Mouse (Mus musculus): ENCODE data around the gene Nup62. TPM values are rescaled to one million over a fixed set of nuclear protein-coding genes. Genes with fewer than 3 reads are reported as not detected.

The Nup62 gene
- polyA plus RNA-seq, 1 experiment from 2014 or later: 81.5 TPM

GRCm38 (mm10) chr7:44864595-44865542 lies 49.0 kb downstream of the Nup62 start:
- H3K4me2 ChIP-seq (ENCODE audit: low read depth, low read length): peak overlapping the region; percentile 20

GRCm38 (mm10) chr7:44866276-44867009 lies 50.6 kb downstream of the Nup62 start:
- Histone ChIP-seq H3K27me3 (ENCODE audit: control insufficient read depth, insufficient read depth, low read length) (no peaks in the 10 kb centered on the region), H3K9me3 (replicated peaks; ENCODE audit: control insufficient read depth, low read length) (no peaks in the 10 kb centered on the region), H3K36me3 (ENCODE audit: control insufficient read depth, insufficient read depth) (peaks cover 26% of the 10 kb centered on the region), H3K9ac (ENCODE audit: low read length) (peak overlapping the region; percentile 60), H3K27ac (ENCODE audit: low read length) (peak overlapping the region; percentile 100), H3K4me2 (ENCODE audit: low read depth, low read length) (peak overlapping the region; percentile 90), H3K4me1 (ENCODE audit: control insufficient read depth, insufficient read depth, low read length) (peaks cover 51% of the 10 kb centered on the region), H3K4me3 (ENCODE audit: low read length) (peak overlapping the region; percentile 94)
- WGBS: 38% methylated on average over 15 of the region's 15 CpGs
- peak; percentile 8 for ATAC-seq (replicated peaks; ENCODE audit: extremely low read depth, insufficient read depth, low FRiP score)

More at GRCm38 (mm10) chr7:44864595-44865542, 49.0 kb downstream of the Nup62 start:
- Histone ChIP-seq H3K4me3 (ENCODE audit: low read length) (no peak overlapping the region), H3K9me3 (replicated peaks; ENCODE audit: control insufficient read depth, low read length) (no peaks in the 10 kb centered on the region), H3K27ac (ENCODE audit: low read length) (peak overlapping the region; percentile 100), H3K27me3 (ENCODE audit: control insufficient read depth, insufficient read depth, low read length) (no peaks in the 10 kb centered on the region), H3K4me1 (ENCODE audit: control insufficient read depth, insufficient read depth, low read length) (peaks cover 46% of the 10 kb centered on the region), H3K36me3 (ENCODE audit: control insufficient read depth, insufficient read depth) (peaks cover 26% of the 10 kb centered on the region), H3K9ac (ENCODE audit: low read length) (peak overlapping the region; percentile 39)
- WGBS: 61% methylated on average over 24 of the region's 24 CpGs
- ATAC-seq (replicated peaks; ENCODE audit: extremely low read depth, insufficient read depth, low FRiP score): no peak

GRCm38 (mm10) chr7:44867010-44867702 lies 51.3 kb downstream of the Nup62 start:
- 54% methylated on average over 19 of the region's 19 CpGs for WGBS
- H3K4me1 ChIP-seq (ENCODE audit: control insufficient read depth, insufficient read depth, low read length): peaks cover 51% of the 10 kb centered on the region

GRCm38 (mm10) chr7:44867802-44868201 lies 51.9 kb downstream of the Nup62 start:
- 43% methylated on average over 9 of the region's 9 CpGs for WGBS
- ATAC-seq (replicated peaks; ENCODE audit: extremely low read depth, insufficient read depth, low FRiP score): no peak
- H3K27me3 ChIP-seq (ENCODE audit: control insufficient read depth, insufficient read depth, low read length): no peaks in the 10 kb centered on the region
- H3K9me3 ChIP-seq (replicated peaks; ENCODE audit: control insufficient read depth, low read length): no peaks in the 10 kb centered on the region
- H3K27ac ChIP-seq (ENCODE audit: low read length): peak overlapping the region; percentile 100
- peak overlapping the region; percentile 100 for H3K9ac ChIP-seq (ENCODE audit: low read length)
- H3K36me3 ChIP-seq (ENCODE audit: control insufficient read depth, insufficient read depth): peaks cover 18% of the 10 kb centered on the region
- peak overlapping the region; percentile 94 for H3K4me3 ChIP-seq (ENCODE audit: low read length)
- peak overlapping the region; percentile 90 for H3K4me2 ChIP-seq (ENCODE audit: low read depth, low read length)
- peaks cover 51% of the 10 kb centered on the region for H3K4me1 ChIP-seq (ENCODE audit: control insufficient read depth, insufficient read depth, low read length)

More at GRCm38 (mm10) chr7:44867010-44867702, 51.3 kb downstream of the Nup62 start:
- peak overlapping the region; percentile 90 for H3K4me2 ChIP-seq (ENCODE audit: low read depth, low read length)
- H3K9me3 ChIP-seq (replicated peaks; ENCODE audit: control insufficient read depth, low read length): no peaks in the 10 kb centered on the region
- peaks cover 24% of the 10 kb centered on the region for H3K36me3 ChIP-seq (ENCODE audit: control insufficient read depth, insufficient read depth)
- H3K4me3 ChIP-seq (ENCODE audit: low read length): peak overlapping the region; percentile 94
- peak overlapping the region; percentile 100 for H3K9ac ChIP-seq (ENCODE audit: low read length)
- no peak for ATAC-seq (replicated peaks; ENCODE audit: extremely low read depth, insufficient read depth, low FRiP score)
- H3K27me3 ChIP-seq (ENCODE audit: control insufficient read depth, insufficient read depth, low read length): no peaks in the 10 kb centered on the region
- peak overlapping the region; percentile 100 for H3K27ac ChIP-seq (ENCODE audit: low read length)

- H3K9ac ChIP-seq (ENCODE audit: low read length): peak overlapping the region; percentile 100
- WGBS: 6% methylated on average over 16 of the region's 16 CpGs
- peak overlapping the region; percentile 100 for H3K27ac ChIP-seq (ENCODE audit: low read length)
- H3K4me1 ChIP-seq (ENCODE audit: control insufficient read depth, insufficient read depth, low read length): peaks cover 56% of the 10 kb centered on the region
- H3K4me2 ChIP-seq (ENCODE audit: low read depth, low read length): peak overlapping the region; percentile 90
- peaks cover 12% of the 10 kb centered on the region for H3K36me3 ChIP-seq (ENCODE audit: control insufficient read depth, insufficient read depth)
- H3K27me3 ChIP-seq (ENCODE audit: control insufficient read depth, insufficient read depth, low read length): no peaks in the 10 kb centered on the region
- H3K4me3 ChIP-seq (ENCODE audit: low read length): peak overlapping the region; percentile 94
- ATAC-seq (replicated peaks; ENCODE audit: extremely low read depth, insufficient read depth, low FRiP score): no peak
- no peaks in the 10 kb centered on the region for H3K9me3 ChIP-seq (replicated peaks; ENCODE audit: control insufficient read depth, low read length)
Measured at GRCm38 (mm10) chr7:44868465-44868864, 52.6 kb downstream of the Nup62 start.

- peak; percentile 52 for ATAC-seq (replicated peaks; ENCODE audit: extremely low read depth, insufficient read depth, low FRiP score)
- H3K4me2 ChIP-seq (ENCODE audit: low read depth, low read length): peak overlapping the region; percentile 90
- H3K27me3 ChIP-seq (ENCODE audit: control insufficient read depth, insufficient read depth, low read length): no peaks in the 10 kb centered on the region
- peaks cover 7% of the 10 kb centered on the region for H3K36me3 ChIP-seq (ENCODE audit: control insufficient read depth, insufficient read depth)
- H3K27ac ChIP-seq (ENCODE audit: low read length): peak overlapping the region; percentile 100
- peaks cover 55% of the 10 kb centered on the region for H3K4me1 ChIP-seq (ENCODE audit: control insufficient read depth, insufficient read depth, low read length)
- H3K9me3 ChIP-seq (replicated peaks; ENCODE audit: control insufficient read depth, low read length): no peaks in the 10 kb centered on the region
- peak overlapping the region; percentile 100 for H3K9ac ChIP-seq (ENCODE audit: low read length)
- peak overlapping the region; percentile 94 for H3K4me3 ChIP-seq (ENCODE audit: low read length)
- under 1% methylated on average over 105 of the region's 108 CpGs for WGBS
Measured at GRCm38 (mm10) chr7:44868919-44869696, 53.2 kb downstream of the Nup62 start.

- peak within 1 kb of the TSS; percentile 90 for H3K4me2 ChIP-seq (ENCODE audit: low read depth, low read length)
- 4% methylated on average over 29 of the region's 29 CpGs for WGBS
- peak within 1 kb of the TSS; percentile 100 for H3K9ac ChIP-seq (ENCODE audit: low read length)
- H3K4me1 ChIP-seq (ENCODE audit: control insufficient read depth, insufficient read depth, low read length): peaks cover 47% of the 10 kb centered on the region
- H3K9me3 ChIP-seq (replicated peaks; ENCODE audit: control insufficient read depth, low read length): no peaks in the 10 kb centered on the region
- H3K27me3 ChIP-seq (ENCODE audit: control insufficient read depth, insufficient read depth, low read length): no peaks in the 10 kb centered on the region
- peak within 1 kb of the TSS; percentile 100 for H3K27ac ChIP-seq (ENCODE audit: low read length)
- H3K4me3 ChIP-seq (ENCODE audit: low read length): peak within 1 kb of the TSS; percentile 94
- ATAC-seq (replicated peaks; ENCODE audit: extremely low read depth, insufficient read depth, low FRiP score): peak; percentile 90
- no peaks in the 10 kb centered on the region for H3K36me3 ChIP-seq (ENCODE audit: control insufficient read depth, insufficient read depth)
Measured at GRCm38 (mm10) chr7:44869697-44870528, 54.0 kb downstream of the Nup62 start, which contains the start of gene Ptov1. Gene Ptov1, minus strand, starts transcription at chr7:44869788.

Data from heart, embryonic 16.5 days (tissue).